In the genomic region with DNA sequence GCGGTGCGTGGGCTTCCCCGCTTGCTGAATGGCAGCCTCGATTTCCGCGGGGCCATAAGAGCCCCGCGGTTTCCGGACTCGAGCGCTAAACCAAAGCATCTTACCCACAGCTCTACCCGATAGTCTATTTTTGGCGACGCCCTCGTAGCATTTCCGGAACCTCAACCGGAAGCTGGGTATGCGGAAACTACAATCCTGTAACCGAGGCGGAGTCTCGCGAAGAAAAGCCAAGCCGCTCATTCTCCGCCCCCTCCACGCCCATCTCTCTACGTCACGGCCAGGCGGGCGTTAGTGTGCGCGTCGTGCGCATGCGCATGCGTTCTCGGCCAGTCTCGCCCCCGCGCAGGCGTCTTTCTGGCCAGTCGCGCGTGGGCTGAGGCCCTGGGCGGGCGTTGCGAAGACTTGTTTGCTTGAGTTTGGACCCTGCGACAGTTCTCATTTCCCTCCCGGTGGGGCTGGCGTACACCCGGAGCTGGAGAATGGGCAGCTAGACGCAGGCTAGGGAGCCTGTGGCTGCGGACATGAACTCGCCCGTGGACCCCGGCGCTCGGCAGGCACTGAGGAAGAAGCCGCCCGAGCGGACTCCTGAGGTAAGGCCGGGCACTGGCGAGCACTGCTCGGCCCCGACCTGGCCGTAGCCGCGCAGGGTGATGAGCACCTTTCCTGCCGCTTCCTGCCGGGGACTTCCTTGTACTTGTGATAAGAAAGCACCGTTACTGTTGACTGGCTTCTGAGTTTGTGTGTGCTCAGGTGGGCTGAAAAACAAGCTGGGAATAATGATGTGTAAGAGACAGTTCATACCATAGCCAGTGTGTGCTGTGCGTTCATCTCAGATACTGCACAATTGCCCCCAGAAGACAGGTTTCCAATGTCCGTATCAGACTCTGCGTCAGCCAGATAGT, we compare ENCODE assay signal across 8 mouse cellular contexts. TPM values are rescaled to one million over a fixed set of nuclear protein-coding genes. Genes with fewer than 3 reads are reported as not detected.
DNase-seq lines count a peak whose midpoint lies in the region; ATAC-seq lines count a peak whose summit lies in the region.

Gene Rapgef6, plus strand, starts transcription at position 319 of the 902 bp plus-strand sequence.

- intact Hi-C loops in gastrocnemius, postnatal 14 days (cut with DNase I; ENCODE audit: low total_unique reads) = no loop called here
- intact Hi-C loops in left cerebral cortex, postnatal 10 days (cut with DNase I) = loop anchor here (5.0 kb wide), 1 partner anchor 80 kb away; no protein-coding TSS in a partner anchor

- peak; percentile 99 to 100 for DNase-seq in adrenal gland, adult (ENCODE audit: inconsistent age in 2 of 2, low spot score in 1 of 2)
- DNase-seq in embryo, embryonic 10.5 days (ENCODE audit: low spot score) = peak; percentile 99
- peak; percentile 98 for DNase-seq in gastrocnemius, postnatal 14 days
- DNase-seq in left cerebral cortex, postnatal 10 days (ENCODE audit: extremely low spot score in 1 of 2, low spot score in 2 of 2) = peak; percentile 97 to 98
- DNase-seq in right cerebral cortex, postnatal 25 days = peak; percentile 98
- DNase-seq in urinary bladder, postnatal 4 days (ENCODE audit: low spot score in 2 of 2) = peak; percentile 98

- ATAC-seq in inflammation-experienced regulatory T-cells, adult 6 months = peak; percentile 92
- ATAC-seq in megakaryocyte-erythroid progenitor cell, adult 5-6 weeks (replicated peaks; ENCODE audit: low FRiP score, low TSS enrichment, poor library complexity, severe bottlenecking) = peak; percentile 95

RNA-seq across cellular contexts. Expression of gene Rapgef6, which starts in this region (rescaled TPM):
- total RNA-seq in gastrocnemius, postnatal 14 days (2021) = 1 to 10 TPM; 8.1 to 8.6 TPM
- 100 to 1,000 TPM; 104 to 248 (median 244) TPM for polyA plus RNA-seq in inflammation-experienced regulatory T-cells, adult 6 months (2017; shearing (Covaris generic))
- 10 to 100 TPM; 31.5 to 32.1 TPM for total RNA-seq in left cerebral cortex, postnatal 10 days (2021)
- 47.6 and 60.7 TPM in 2 replicates for total RNA-seq in megakaryocyte-erythroid progenitor cell, adult 5-6 weeks (2014; fragmentation: Nextera tagmentation)
- total RNA-seq in megakaryocyte-erythroid progenitor cell, adult 5-6 weeks (2017) = 59.0 and 68.2 TPM in 2 replicates

Comparison
In these comparisons a context has a peak if more than half of its experiments do, and no peak if none do; other contexts are left out.
1. Peak in every context shown above with its lines: DNase-seq and ATAC-seq.